Mouse (Mus musculus) NIH3T3 (cell line): ENCODE measurements around the gene Larp7.

Experiments
- DNase-seq: peaks from one replicate; pipeline ENCODE4 v3.0.0-alpha.2; 2012; ENCODE audit warnings: low read depth

Larp7 gene

DNA sequence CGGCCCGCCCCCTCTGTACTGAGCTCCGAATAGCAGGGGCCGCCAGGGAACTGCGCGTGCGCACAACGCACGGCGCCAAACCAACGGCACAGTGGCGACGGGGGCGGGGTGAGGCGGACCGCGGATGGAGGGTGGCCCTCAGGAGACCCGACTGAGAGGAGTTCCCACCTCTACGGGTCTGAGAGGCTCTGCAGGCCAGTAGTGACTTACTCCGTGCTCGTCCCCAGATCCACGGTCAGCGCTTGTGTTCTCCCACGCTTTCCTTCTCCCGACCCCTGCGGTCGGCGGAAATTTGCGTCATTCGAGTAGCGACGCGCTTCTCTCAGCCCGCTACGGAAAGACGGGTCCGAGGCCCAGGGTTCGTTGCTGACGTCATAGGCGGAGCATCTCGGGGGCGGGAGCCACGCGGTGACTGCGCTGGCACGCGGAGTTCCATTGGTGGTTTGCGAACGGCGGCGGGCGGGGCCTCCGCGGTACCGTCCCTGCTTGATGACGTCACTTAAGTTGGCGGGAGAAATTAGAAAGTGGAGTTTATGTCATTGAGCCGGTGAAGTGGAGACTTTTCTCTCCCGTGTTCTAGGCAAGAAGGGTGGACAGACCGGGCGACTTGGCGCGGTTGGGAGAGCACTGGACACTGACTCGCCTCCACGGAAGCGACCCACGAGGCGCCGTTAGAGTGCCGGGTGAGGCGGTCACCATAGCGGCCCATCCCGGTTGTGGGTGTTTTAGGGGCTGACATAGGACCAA is at the start of gene Larp7, which contains the start of gene Zgrf1:
Larp7 (minus strand) TSS at position 377 of the 747 bp plus-strand sequence.
Zgrf1 (plus strand) TSS at position 517 of the 747 bp plus-strand sequence.
- peak; percentile 100 for DNase-seq

- no peak for DNase-seq
Measured at GRCm38 (mm10) chr3:127597136-127597535, 44.0 kb upstream of the Larp7 start.

GRCm38 (mm10) chr3:127572557-127572956 is 19.4 kb upstream of the Larp7 start:
- peak; percentile 89 for DNase-seq

DNA sequence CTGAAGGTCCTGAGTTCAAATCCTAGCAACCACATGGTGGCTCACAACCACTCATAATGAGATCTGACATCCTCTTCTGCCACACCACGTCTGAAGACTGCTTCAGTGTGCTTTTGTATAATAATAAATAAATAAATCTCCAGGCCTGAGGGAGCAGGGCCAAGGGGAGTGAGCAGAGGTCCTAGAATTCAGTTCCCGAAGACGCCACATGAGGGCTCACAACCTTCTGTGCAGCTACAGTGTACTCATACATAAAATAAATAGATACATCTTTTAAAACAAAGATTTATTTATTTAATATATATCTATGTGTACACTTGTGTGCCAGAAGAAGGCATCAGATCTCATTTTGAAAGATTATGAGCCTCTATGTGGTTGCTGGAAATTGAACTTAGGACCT is 12.0 kb upstream of the Larp7 start:
- DNase-seq = peak; percentile 45

GRCm38 (mm10) chr3:127562974-127563373 is 9.8 kb upstream of the Larp7 start:
- no peak for DNase-seq

GRCm38 (mm10) chr3:127558201-127558600 is 5.1 kb upstream of the Larp7 start:
- peak; percentile 32 for DNase-seq

DNA sequence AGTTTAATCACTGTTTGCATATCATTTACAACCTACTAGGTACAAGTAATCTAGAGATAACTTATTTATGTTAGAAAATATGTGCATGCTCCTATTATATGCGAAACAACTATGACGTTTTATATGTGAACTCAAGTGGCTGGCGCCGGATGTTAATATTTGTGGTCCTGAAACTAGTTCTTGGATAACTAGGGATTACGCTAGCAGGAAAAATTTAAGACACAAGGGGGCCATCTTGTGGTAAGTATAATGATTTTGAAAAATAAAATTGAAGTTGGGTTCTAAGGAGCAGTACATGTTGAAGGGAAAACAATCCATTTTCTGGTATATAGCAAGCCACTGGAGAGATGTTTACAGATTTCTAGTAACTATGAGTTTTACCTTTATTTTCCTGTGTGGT is 1.6 kb upstream of the Larp7 start:
- peak; percentile 69 for DNase-seq

DNA sequence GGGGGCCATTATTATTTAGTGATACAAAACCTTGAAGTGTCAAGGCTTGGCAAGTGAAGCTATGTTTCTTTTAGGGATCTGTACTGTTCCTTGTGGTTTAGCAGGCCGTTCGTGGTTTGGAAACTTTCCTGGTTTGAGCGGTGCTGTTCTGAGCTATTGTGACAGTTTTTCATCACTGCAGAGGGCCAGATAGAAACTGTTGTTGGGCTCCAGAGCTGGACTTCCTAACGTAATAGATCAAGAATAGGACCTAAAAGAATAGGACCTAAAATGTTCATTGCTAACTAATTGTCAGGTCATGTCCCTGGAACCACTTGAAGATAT is 533 bp upstream of the Larp7 start:
- no peak for DNase-seq

DNA sequence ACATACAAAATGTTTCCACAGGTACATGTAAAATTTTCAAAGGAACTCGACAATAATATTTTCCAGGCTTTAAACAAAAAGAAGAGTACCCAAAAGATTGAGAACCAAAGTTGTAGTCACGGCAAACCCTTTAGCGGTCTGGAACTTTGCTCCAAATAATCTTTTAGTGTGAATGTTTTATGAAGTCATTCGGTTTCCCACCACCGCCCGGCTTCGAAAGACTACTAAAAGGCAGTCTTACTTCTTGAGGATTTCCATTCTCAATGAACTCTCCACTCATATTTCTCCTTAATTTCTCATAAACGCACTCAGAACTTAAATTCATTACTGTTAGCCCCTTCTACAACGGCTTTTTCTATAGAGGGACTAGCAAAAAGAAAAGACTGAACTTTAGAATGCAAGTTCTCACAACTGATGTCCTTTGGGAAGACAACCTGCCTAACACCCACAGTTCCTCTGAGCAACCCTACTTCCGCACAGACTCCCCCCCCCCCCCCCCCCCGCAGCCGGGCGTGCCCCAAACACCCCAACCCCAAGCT is 646 bp downstream of the Larp7 start:
- no peak for DNase-seq

- DNase-seq = peak; percentile 59
Measured at GRCm38 (mm10) chr3:127547882-127548281, 5.3 kb downstream of the Larp7 start.

GRCm38 (mm10) chr3:127544610-127545121 is 8.5 kb downstream of the Larp7 start:
- no peak for DNase-seq

GRCm38 (mm10) chr3:127543976-127544375 is 9.2 kb downstream of the Larp7 start:
- DNase-seq = no peak

GRCm38 (mm10) chr3:127539193-127539592 is 14.0 kb downstream of the Larp7 start:
- no peak for DNase-seq

DNA sequence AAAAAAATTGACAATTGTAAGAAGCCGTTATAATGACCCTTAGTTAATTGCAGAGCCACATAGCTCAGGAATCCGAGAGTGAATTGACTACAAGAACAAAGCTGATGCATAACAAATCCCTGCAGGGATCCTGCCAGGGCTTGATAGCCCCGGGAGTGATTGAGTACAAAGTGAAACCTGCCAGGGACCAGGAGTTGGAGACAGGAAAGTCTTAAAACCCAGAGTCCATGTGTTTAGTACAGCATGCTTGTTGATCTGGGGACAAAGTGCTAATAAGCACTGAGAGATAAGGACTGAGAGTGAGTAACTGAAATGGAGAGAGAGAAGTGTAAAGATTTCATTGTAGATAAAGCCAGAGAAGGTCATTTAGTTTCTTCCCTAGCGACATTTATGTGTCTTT is 22.9 kb downstream of the Larp7 start:
- no peak for DNase-seq

- DNase-seq = no peak
Measured at GRCm38 (mm10) chr3:127529824-127530223, 23.3 kb downstream of the Larp7 start.

DNA sequence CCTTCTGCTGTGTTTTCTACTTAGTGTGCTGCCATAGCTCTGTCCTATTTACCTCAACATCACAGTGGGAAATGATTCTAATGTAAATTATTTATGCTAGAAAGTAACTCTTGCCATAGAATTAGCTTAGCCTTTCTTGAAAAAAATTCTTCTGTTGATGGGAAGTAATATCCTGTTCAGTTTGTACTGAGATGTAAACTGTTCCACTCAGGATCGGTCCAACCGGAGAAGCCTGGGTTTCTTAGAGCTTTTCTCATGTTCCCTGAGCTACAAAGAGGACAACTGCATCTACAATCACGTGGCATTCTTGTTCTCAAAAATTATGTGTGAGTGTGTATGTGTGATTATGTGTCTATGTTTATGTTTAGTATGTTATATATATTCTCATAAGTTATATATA is 23.9 kb downstream of the Larp7 start:
- no peak for DNase-seq

DNA sequence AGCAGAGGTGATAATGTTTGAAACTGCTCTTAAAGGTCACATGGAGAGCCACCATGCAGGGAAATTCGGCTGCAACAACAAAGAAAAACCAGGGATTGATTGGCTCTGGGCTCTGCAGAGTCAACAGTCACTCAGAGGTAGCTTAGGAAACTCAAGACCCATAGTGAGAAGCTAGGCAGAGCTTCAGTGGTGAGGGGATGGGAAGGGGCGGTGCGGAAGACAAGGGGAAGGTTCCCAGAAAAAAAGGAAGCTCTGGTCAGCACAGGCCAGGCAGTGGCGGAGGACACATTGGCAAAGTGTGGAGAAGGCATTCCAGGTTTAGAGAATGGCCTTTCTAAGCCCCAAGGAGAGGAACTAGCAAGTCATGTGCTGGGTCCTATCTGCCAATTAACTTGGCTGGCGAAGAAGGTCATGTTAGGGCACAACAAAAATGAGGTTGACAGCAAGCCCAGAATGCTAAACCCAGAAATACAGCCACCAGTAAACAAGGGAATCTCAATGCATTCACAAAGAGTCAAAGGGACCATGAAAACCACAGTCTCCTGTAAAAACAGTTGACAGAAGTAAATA is 25.6 kb downstream of the Larp7 start:
- no peak for DNase-seq

DNA sequence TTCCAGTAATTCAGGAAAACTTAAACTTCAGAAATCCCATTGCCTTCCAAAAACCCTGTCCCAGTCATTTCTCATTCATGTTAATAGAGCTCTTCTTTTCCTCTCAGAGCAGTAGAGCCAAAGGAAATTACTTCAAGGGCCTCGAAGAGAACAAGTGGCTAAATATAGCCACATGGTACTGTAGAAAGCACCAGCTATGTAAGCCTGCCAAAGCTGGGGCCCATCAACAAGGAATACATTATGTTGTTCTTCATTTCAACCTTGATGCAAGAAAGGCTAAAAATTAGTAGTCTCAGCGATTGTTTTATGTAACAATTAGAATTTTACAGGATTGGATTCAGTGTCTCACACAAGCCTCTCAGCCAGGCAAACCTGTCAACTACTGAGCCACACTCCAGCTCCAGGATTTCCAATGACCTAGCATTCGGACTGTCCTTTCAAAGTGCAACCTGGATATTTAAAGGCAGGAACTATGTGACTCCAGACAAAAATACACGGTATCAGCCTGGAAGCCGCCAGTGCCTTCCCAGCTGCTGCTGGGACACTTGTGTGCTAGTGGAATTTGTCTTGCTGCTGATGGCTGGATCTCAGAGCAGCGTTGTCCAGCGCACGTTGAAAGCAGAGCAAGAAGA is 27.8 kb downstream of the Larp7 start:
- no peak for DNase-seq

DNA sequence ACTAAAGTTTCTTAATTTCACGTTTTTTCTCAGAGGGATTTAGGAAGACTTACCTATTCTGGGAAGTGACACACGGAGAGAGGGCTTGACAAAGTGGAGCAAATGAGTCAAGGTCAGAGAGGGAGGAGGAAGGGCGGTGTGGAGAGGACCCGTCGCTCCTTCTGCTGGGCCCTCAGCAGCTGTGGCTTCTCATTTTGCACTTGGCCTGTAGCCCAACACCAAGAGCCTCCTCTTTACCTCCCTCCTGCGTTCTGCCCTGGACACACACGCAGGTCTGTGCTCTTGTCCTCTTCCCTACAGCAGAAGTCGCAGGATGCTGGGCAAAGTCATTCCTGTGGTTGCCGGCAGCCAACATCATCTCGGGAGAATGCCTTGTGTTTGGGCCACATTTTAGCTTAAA is 32.0 kb downstream of the Larp7 start:
- DNase-seq = peak; percentile 26

- peak; percentile 33 for DNase-seq
Measured at GRCm38 (mm10) chr3:127520300-127520699, 32.8 kb downstream of the Larp7 start.

GRCm38 (mm10) chr3:127515251-127515650 is 37.9 kb downstream of the Larp7 start:
- no peak for DNase-seq

- DNase-seq = no peak
Measured at GRCm38 (mm10) chr3:127513699-127514098, 39.5 kb downstream of the Larp7 start.

- DNase-seq = no peak
Measured at GRCm38 (mm10) chr3:127512794-127513335, 40.3 kb downstream of the Larp7 start.
